ENCODE assay signal across 24 mouse cellular contexts in the genomic region with DNA sequence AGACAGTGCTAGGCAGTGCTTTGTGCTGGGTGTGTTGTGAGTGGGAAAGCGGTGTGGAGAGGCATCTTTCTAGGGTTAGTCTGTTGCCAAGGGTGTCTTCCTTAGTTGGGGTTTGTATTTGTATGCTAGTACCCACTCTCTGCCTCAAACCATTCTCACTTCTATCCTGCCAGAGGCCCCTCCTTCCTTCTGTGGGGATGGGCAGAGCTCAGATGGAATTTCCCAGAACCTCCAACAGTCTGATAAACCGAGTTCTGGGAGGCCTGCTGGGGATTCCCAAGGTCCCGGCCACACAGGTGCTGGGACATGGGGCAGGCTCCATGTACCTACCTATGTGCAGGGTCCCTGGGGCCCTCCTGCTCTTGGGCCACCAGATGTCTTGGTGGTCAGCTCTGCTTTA. TPM values are rescaled to one million over a fixed set of nuclear protein-coding genes. Genes with fewer than 3 reads are reported as not detected.
A peak's percentile ranks its signal among the peaks of the same experiment; 100 is the strongest.
DNase-seq lines count a peak whose midpoint lies in the region; ATAC-seq and TF ChIP-seq lines count a peak whose summit lies in the region.
"Had no signal": no experiment of that assay in that cellular context is flagged by ENCODE, and none has a peak within 500 bp of the region (broad histone marks: within the 10 kb centered on the region; RNA-seq: fewer than 3 reads in every experiment).

No protein-coding gene starts in this region.

- TF ChIP-seq EP300 in heart, adult 2 months (IDR thresholded peaks at IDR 0.05; ENCODE audit: insufficient read depth, low read depth, low read length) = no peak
- no peak for TF ChIP-seq EP300 in MEL (IDR thresholded peaks at IDR 0.05; ENCODE audit: low read depth in 1 of 2, low read length in 2 of 2)

- intact Hi-C loops in heart, adult 2 months (cut with DNase I) = loop anchor here (2.0 to 10.0 kb wide), 3 partner anchors 37 to 569 kb away; a partner anchor contains a TSS
- intact Hi-C loops in heart, postnatal 10 days (cut with DNase I) = loop anchor here (10.0 kb wide), 1 partner anchor 249 kb away; no protein-coding TSS in a partner anchor

- no peak for TF ChIP-seq CTCF in heart, adult 2 months (IDR thresholded peaks at IDR 0.05)
- TF ChIP-seq CTCF in MEL (IDR thresholded peaks at IDR 0.05 in 2 of 3, conservative IDR thresholded peaks at IDR 0.05 in 1 of 3; ENCODE audit: control insufficient read depth in 1 of 3, insufficient read depth in 1 of 3, low read depth in 2 of 3, low read length in 3 of 3, poor library complexity in 1 of 3, severe bottlenecking in 1 of 3) = no peak

- peaks cover 18% of the 10 kb centered on the region for H3K4me1 ChIP-seq in heart, adult 2 months (ENCODE audit: control insufficient read depth, insufficient read depth, low read length)
- H3K4me1 ChIP-seq in MEL (ENCODE audit: control insufficient read depth in 1 of 2, insufficient read depth in 2 of 2, low read length in 2 of 2) = peaks cover 8 to 23% of the 10 kb centered on the region in 2 experiments

- DNase-seq in CD4-positive, CD25-positive, alpha-beta regulatory T cell, adult 2 months (ENCODE audit: low read depth, low spot score) = peak; percentile 10
- no peak for DNase-seq in heart, adult 2 months
- DNase-seq in heart, postnatal 10 days = no peak
- no peak for DNase-seq in MEL (ENCODE audit: low read depth, low spot score)
- no peak for DNase-seq in c-Kit-positive CD71-positive TER-119-positive erythroid progenitor cells, embryonic 14.5 days (ENCODE audit: low spot score)
- no peak for DNase-seq in frontal cortex, postnatal 25 days (ENCODE audit: low spot score in 2 of 2)
- DNase-seq: adrenal gland, adult 2 months; cerebellum, adult 18-20 months; cerebellum, adult 9-10 months; cerebellum, postnatal 14 days; forebrain, postnatal 0 days; gastrocnemius, postnatal 14 days; heart, postnatal 36 days; kidney, adult 2 months had no signal

- no peak for ATAC-seq in CD4-positive, CD25-positive, alpha-beta regulatory T cell, adult 4 months
- ATAC-seq: forebrain, embryonic 14.5 days; forebrain, postnatal 0 days; hindbrain, postnatal 0 days; intestine, postnatal 0 days had no signal

- no peak overlapping the region for H3K4me3 ChIP-seq in heart, adult 2 months
- H3K4me3 ChIP-seq in MEL (ENCODE audit: control insufficient read depth in 1 of 2, insufficient read depth in 1 of 2, low read depth in 2 of 2, low read length in 2 of 2) (no peak overlapping the region), macrophage (ENCODE audit: inconsistent target) (no peak overlapping the region)
- H3K4me3 ChIP-seq: embryonic facial prominence, embryonic 12.5 days; embryonic facial prominence, embryonic 15.5 days; heart, embryonic 10.5 days had no signal

- no peak overlapping the region for H3K9ac ChIP-seq in heart, adult 2 months (ENCODE audit: low read depth, low read length)
- no peak overlapping the region for H3K9ac ChIP-seq in MEL (ENCODE audit: control insufficient read depth, low read depth, low read length, poor library complexity, severe bottlenecking)
- H3K9ac ChIP-seq: embryonic facial prominence, embryonic 12.5 days; embryonic facial prominence, embryonic 15.5 days; forebrain, postnatal 0 days; hindbrain, embryonic 14.5 days had no signal

- no peaks in the 10 kb centered on the region for H3K79me2 ChIP-seq in heart, adult 2 months (replicated peaks; ENCODE audit: control insufficient read depth, insufficient read depth, low read length)
- H3K79me2 ChIP-seq in MEL (ENCODE audit: control insufficient read depth, insufficient read depth, low read length, poor library complexity) (no peaks in the 10 kb centered on the region), macrophage (ENCODE audit: inconsistent target) (peaks cover 5% of the 10 kb centered on the region; the same call in 1 of the 2 replicates)

- 54% methylated on average over 3 of the region's 3 CpGs for WGBS in heart, adult 2 months
- WGBS in macrophage (ENCODE audit: missing documents) = 86% methylated on average over 2 of the region's 3 CpGs

- no peaks in the 10 kb centered on the region for H3K27me3 ChIP-seq in heart, adult 2 months (ENCODE audit: control insufficient read depth, insufficient read depth, low read length)
- H3K27me3 ChIP-seq in MEL (ENCODE audit: control insufficient read depth in 1 of 2, insufficient read depth in 2 of 2, low read length in 2 of 2) = no peaks in the 10 kb centered on the region
- H3K27me3 ChIP-seq: embryonic facial prominence, embryonic 12.5 days; embryonic facial prominence, embryonic 15.5 days had no signal

- TF ChIP-seq RAD21 in MEL (IDR thresholded peaks at IDR 0.05; ENCODE audit: low read depth, low read length) = no peak

- H3K36me3 ChIP-seq in heart, adult 2 months (ENCODE audit: control insufficient read depth, insufficient read depth, low read length) = peaks cover 7% of the 10 kb centered on the region
- H3K36me3 ChIP-seq in MEL (ENCODE audit: control insufficient read depth in 1 of 2, insufficient read depth in 2 of 2, low read length in 2 of 2) (peaks cover 0 to 15% of the 10 kb centered on the region in 2 experiments; a peak in 2 of 4 replicates), macrophage (ENCODE audit: inconsistent target) (peaks cover 13% of the 10 kb centered on the region)

- peak overlapping the region; percentile 17; the same call in 1 of the 2 replicates for H3K27ac ChIP-seq in heart, adult 2 months
- H3K27ac ChIP-seq in MEL (ENCODE audit: control insufficient read depth, low read depth, low read length) (peak overlapping the region; percentile 22; the same call in 1 of the 2 replicates), macrophage (peak overlapping the region; percentile 76)
- H3K27ac ChIP-seq: embryonic facial prominence, embryonic 12.5 days; embryonic facial prominence, embryonic 15.5 days; heart, embryonic 10.5 days; hindbrain, embryonic 14.5 days; hindbrain, postnatal 0 days had no signal

- TF ChIP-seq POLR2A in heart, adult 2 months (IDR thresholded peaks at IDR 0.05; ENCODE audit: insufficient read depth, low read depth, low read length) = no peak
- no peak for TF ChIP-seq POLR2A in MEL (IDR thresholded peaks at IDR 0.05; ENCODE audit: control insufficient read depth in 1 of 2, insufficient read depth in 1 of 2, low read depth in 1 of 2, low read length in 2 of 2, poor library complexity in 1 of 2)

- no peaks in the 10 kb centered on the region for H3K9me3 ChIP-seq in MEL (replicated peaks; ENCODE audit: insufficient read depth, low read length)
- H3K9me3 ChIP-seq: embryonic facial prominence, embryonic 12.5 days; embryonic facial prominence, embryonic 15.5 days; G1E; heart, embryonic 10.5 days had no signal

TF ChIP-seq in MEL, 35 proteins besides CTCF, POLR2A, EP300 and RAD21:
- TF ChIP-seq MAZ (IDR thresholded peaks at IDR 0.05; ENCODE audit: low read depth, low read length) = no peak
- TF ChIP-seq MXI1 (IDR thresholded peaks at IDR 0.05; ENCODE audit: low read depth, low read length) = no peak
- no peak for TF ChIP-seq MYB (IDR thresholded peaks at IDR 0.05; ENCODE audit: low read depth, low read length)
- no peak for TF ChIP-seq SMC3 (IDR thresholded peaks at IDR 0.05; ENCODE audit: low read depth, low read length)
- TF ChIP-seq ZKSCAN1 (IDR thresholded peaks at IDR 0.05; ENCODE audit: low read depth, low read length) = no peak
- no peak for TF ChIP-seq TCF12 (IDR thresholded peaks at IDR 0.05; ENCODE audit: low read depth, low read length)
- TF ChIP-seq NELFE (IDR thresholded peaks at IDR 0.05; ENCODE audit: low read depth, low read length) = no peak
- no peak for TF ChIP-seq NRF1 (IDR thresholded peaks at IDR 0.05; ENCODE audit: insufficient read depth, low read depth, low read length, poor library complexity, severe bottlenecking)
- no peak for TF ChIP-seq UBTF (IDR thresholded peaks at IDR 0.05; ENCODE audit: borderline replicate concordance, insufficient read depth, low read depth, low read length)

RNA-seq across cellular contexts. Expression of a gene that starts 59.4 kb away (rescaled TPM):
- not detected for polyA plus RNA-seq in CD4-positive, CD25-positive, alpha-beta regulatory T cell, adult 4 months (2017; shearing (Covaris generic))
- total RNA-seq in heart, adult 2 months (2021) = 1 to 10 TPM; 2.0 to 2.8 TPM
- polyA plus RNA-seq in heart, adult 2 months (2012; rRNA removed) = 3.7 and 6.0 TPM in 2 replicates
- 1 to 10 TPM; 1.2 to 1.8 TPM for total RNA-seq in heart, postnatal 10 days (2021)
- total RNA-seq in MEL (2012; rRNA removed) = not detected in 2 replicates
- polyA plus RNA-seq in MEL (2012; ENCODE audit: insufficient read depth in 1 of 2, insufficient read length in 2 of 2, low read depth in 1 of 2, low replicate concordance in 2 of 2, missing spikeins in 1 of 2) (not detected), macrophage (2018) (0.05 to 0.09 TPM in 2 of 3 replicates, not detected in the other)
- total RNA-seq in macrophage (2018; cell fraction: chromatin; rRNA removed) = 1 to 10 TPM in 1 of 26 experiments, under 1 TPM in 6, not detected in 19; 0.12 to 1.3 (median 0.18) TPM
- under 1 TPM in 15 of 26 experiments, not detected in 11; 0.04 to 0.29 (median 0.10) TPM for total RNA-seq in macrophage (2018; cell fraction: cytosol; rRNA removed)
- total RNA-seq in macrophage (2018; cell fraction: nucleus; rRNA removed) = 1 to 10 TPM in 1 of 26 experiments, under 1 TPM in 9, not detected in 16; 0.05 to 1.1 (median 0.22) TPM
- polyA plus RNA-seq: G1E had no signal

Comparison
In these comparisons a context has a peak if more than half of its experiments do, and no peak if none do; other contexts are left out.
1. H3K27ac ChIP-seq: peak in every context shown above with its lines; median percentile 76 in macrophage; 22 in MEL; 17 in heart, adult 2 months.